Mouse (Mus musculus) layer of hippocampus, adult 9-10 months (tissue): ENCODE data around the gene Isca2.

Experiments
- DNase-seq: peaks from one replicate; pipeline ENCODE4 v3.0.0; 2022; ENCODE audit warnings: low spot score

Gene Isca2

GRCm38 (mm10) chr12:84819236-84820168 is 46.5 kb downstream of the Isca2 start:
- DNase-seq: peak; percentile 39

- no peak for DNase-seq
These were observed 50.5 kb downstream of the Isca2 start for GRCm38 (mm10) chr12:84823601-84824000.

GRCm38 (mm10) chr12:84824203-84824602 is 51.2 kb downstream of the Isca2 start:
- no peak for DNase-seq
